Mouse (Mus musculus) bone marrow, adult 2 months (tissue): ENCODE data around the gene Pop5.

ENCODE experiments used
- CTCF ChIP-seq: fragments of 200-500 bp; IDR thresholded peaks from 2 replicates; pipeline ENCODE4 v1.5.1; 2011; ENCODE audit warnings: low read length, control low read depth; ENCODE audit not compliant: control insufficient read depth, insufficient read depth
- POLR2A ChIP-seq: fragments of 200-500 bp; IDR thresholded peaks from 2 replicates; pipeline ENCODE4 v1.6.1; 2011; ENCODE audit warnings: low read depth, mild to moderate bottlenecking, control low read depth, low read length, borderline replicate concordance; ENCODE audit not compliant: control insufficient read depth

GRCm38 (mm10) chr5:115278785-115279184 is 43.1 kb downstream of the Pop5 start:
- TF ChIP-seq CTCF (no peak), POLR2A (no peak)
